Mouse (Mus musculus) stomach, embryonic 16.5 days (tissue): ENCODE data around the gene Plekhm1. TPM values are rescaled to one million over a fixed set of nuclear protein-coding genes. Genes with fewer than 3 reads are reported as not detected.
A peak's percentile ranks its signal among the peaks of the same experiment; 100 is the strongest.
"Not testable (repeated sequence)": the region's sequence is repeated elsewhere in the genome, so short reads cannot be mapped to it uniquely, and the experiment has no call there.

Source experiments
- ATAC-seq: fragments of 200-750 bp; cut with Nextera tagmentation; 2 replicates; pipeline ENCODE4 v1.8.0; 2017; ENCODE audit warnings: moderate number of reproducible peaks, moderate TSS enrichment; ENCODE audit not compliant: insufficient read depth, low FRiP score
- H3K27ac ChIP-seq: fragments of 300-500 bp; sonication (generic); 2 replicates; pipeline ENCODE4 v1.5.1; 2014; ENCODE audit warnings: low read length
- H3K27me3 ChIP-seq: fragments of 300-500 bp; sonication (generic); 2 replicates; pipeline ENCODE4 v1.6.1; 2014; ENCODE audit warnings: low read length, control low read depth, mixed read lengths; ENCODE audit not compliant: control insufficient read depth, insufficient read depth
- H3K36me3 ChIP-seq: fragments of 300-500 bp; sonication (generic); 2 replicates; pipeline ENCODE4 v1.6.1; 2014; ENCODE audit warnings: low read length; ENCODE audit not compliant: control insufficient read depth, insufficient read depth
- H3K4me1 ChIP-seq: fragments of 300-500 bp; sonication (generic); 2 replicates; pipeline ENCODE4 v1.6.1; 2014; ENCODE audit warnings: low read length, control low read depth, mixed read lengths; ENCODE audit not compliant: control insufficient read depth, insufficient read depth
- H3K4me2 ChIP-seq: fragments of 300-500 bp; sonication (generic); 2 replicates; pipeline ENCODE4 v1.6.1; 2014; ENCODE audit warnings: low read depth, low read length, mixed read lengths
- H3K4me3 ChIP-seq: fragments of 300-500 bp; sonication (generic); replicated peaks from 2 replicates; pipeline ENCODE4 v1.5.1; 2014; ENCODE audit warnings: mild to moderate bottlenecking, low read length
- H3K9ac ChIP-seq: fragments of 300-500 bp; sonication (generic); 2 replicates; pipeline ENCODE4 v1.6.1; 2014; ENCODE audit warnings: low read length
- H3K9me3 ChIP-seq: fragments of 300-500 bp; sonication (generic); replicated peaks from 2 replicates; pipeline ENCODE4 v1.6.1; 2016; ENCODE audit warnings: low read length, control low read depth; ENCODE audit not compliant: control insufficient read depth
- WGBS: fragments of 180-500 bp; shearing (Covaris S2); extraction: QIAGEN DNeasy Blood & Tissue Kit; methylation state at CpG from one replicate; pipeline ENCODE4 v1.1.7; 2014; 5-methylcytosine and 5-hydroxymethylcytosine counted together
- polyA plus RNA-seq: library from polyadenylated mRNA; unstranded; fragments of >200 nt; fragmentation: Nextera tagmentation; extraction: Ambion mirVana; gene quantifications from 2 replicates; pipeline ENCODE4 v1.2.1, GENCODE M21; 2015

Gene Plekhm1
- polyA plus RNA-seq, 1 experiment from 2014 or later, result 7.5 TPM

- H3K36me3 ChIP-seq, result no peaks in the 10 kb centered on the region
- no peak overlapping the region for H3K9ac ChIP-seq
- no peak overlapping the region for H3K27ac ChIP-seq
- H3K27me3 ChIP-seq, result no peaks in the 10 kb centered on the region
- 14% methylated on average over 5 of the region's 5 CpGs for WGBS
- H3K9me3 ChIP-seq, result no peaks in the 10 kb centered on the region
- no peak overlapping the region for H3K4me3 ChIP-seq
- no peak for ATAC-seq
- H3K4me2 ChIP-seq, result no peak overlapping the region
- H3K4me1 ChIP-seq, result 0 out of 2 replicates have a peak, but pooled peaks cover 4% of the 10 kb centered on the region
Observed at GRCm38 (mm10) chr11:103326950-103327349, 85.5 kb downstream of the Plekhm1 start.

- no peaks in the 10 kb centered on the region for H3K36me3 ChIP-seq
- H3K27ac ChIP-seq, result no peak overlapping the region
- no peak overlapping the region for H3K4me2 ChIP-seq
- no peak overlapping the region for H3K9ac ChIP-seq
- H3K9me3 ChIP-seq, result no peaks in the 10 kb centered on the region
- 0 out of 2 replicates have a peak, but pooled peaks have one; percentile 14 for ATAC-seq
- no peak overlapping the region for H3K4me3 ChIP-seq
- peaks cover 4% of the 10 kb centered on the region; the same call in 1 of the 2 replicates for H3K4me1 ChIP-seq
- WGBS, result 7% methylated on average over 8 of the region's 8 CpGs
- H3K27me3 ChIP-seq, result no peaks in the 10 kb centered on the region
Observed at GRCm38 (mm10) chr11:103325172-103325571, 87.3 kb downstream of the Plekhm1 start.

- no peak overlapping the region for H3K4me2 ChIP-seq
Observed at GRCm38 (mm10) chr11:103324723-103325122, 87.8 kb downstream of the Plekhm1 start.

GRCm38 (mm10) chr11:103322832-103323231, 89.7 kb downstream of the Plekhm1 start:
- H3K9ac ChIP-seq, H3K27me3 ChIP-seq, H3K4me2 ChIP-seq, H3K4me3 ChIP-seq, H3K27ac ChIP-seq, H3K4me1 ChIP-seq, H3K9me3 ChIP-seq, H3K36me3 ChIP-seq: not testable (repeated sequence)
- ATAC-seq, result peak; percentile 44; the same call in 1 of the 2 replicates
- WGBS, result 27% methylated on average over 4 of the region's 4 CpGs

More at GRCm38 (mm10) chr11:103324723-103325122, 87.8 kb downstream of the Plekhm1 start:
- Histone ChIP-seq H3K9ac (no peak overlapping the region), H3K27ac (no peak overlapping the region), H3K4me3 (no peak overlapping the region), H3K4me1 (peaks cover 4% of the 10 kb centered on the region; the same call in 1 of the 2 replicates), H3K27me3 (no peaks in the 10 kb centered on the region), H3K36me3 (no peaks in the 10 kb centered on the region), H3K9me3 (no peaks in the 10 kb centered on the region)
- WGBS, result 57% methylated on average over 13 of the region's 13 CpGs
- no peak for ATAC-seq

- Histone ChIP-seq H3K4me3 (no peak overlapping the region), H3K36me3 (no peaks in the 10 kb centered on the region), H3K9me3 (no peaks in the 10 kb centered on the region), H3K27ac (no peak overlapping the region), H3K27me3 (no peaks in the 10 kb centered on the region), H3K4me2 (no peak overlapping the region), H3K4me1 (peaks cover 4% of the 10 kb centered on the region; the same call in 1 of the 2 replicates), H3K9ac (no peak overlapping the region)
- WGBS, result 42% methylated on average over 4 of the region's 4 CpGs
- ATAC-seq, result no peak
Observed at GRCm38 (mm10) chr11:103320646-103321045, 91.8 kb downstream of the Plekhm1 start.

GRCm38 (mm10) chr11:103320196-103320595, 92.3 kb downstream of the Plekhm1 start:
- peaks cover 4% of the 10 kb centered on the region; the same call in 1 of the 2 replicates for H3K4me1 ChIP-seq
- H3K4me3 ChIP-seq, result no peak overlapping the region
- no peak overlapping the region for H3K9ac ChIP-seq
- no peaks in the 10 kb centered on the region for H3K36me3 ChIP-seq
- 72% methylated on average over 8 of the region's 8 CpGs for WGBS
- H3K27ac ChIP-seq, result no peak overlapping the region
- H3K4me2 ChIP-seq, result no peak overlapping the region
- H3K9me3 ChIP-seq, result no peaks in the 10 kb centered on the region
- no peaks in the 10 kb centered on the region for H3K27me3 ChIP-seq
- ATAC-seq, result no peak

GRCm38 (mm10) chr11:103318042-103318441, 94.4 kb downstream of the Plekhm1 start:
- H3K4me2 ChIP-seq, result no peak overlapping the region
- H3K36me3 ChIP-seq, result no peaks in the 10 kb centered on the region
- no peak overlapping the region for H3K27ac ChIP-seq
- H3K27me3 ChIP-seq, result no peaks in the 10 kb centered on the region
- 67% methylated on average over 1 of the region's 1 CpGs for WGBS
- peaks cover 4% of the 10 kb centered on the region; the same call in 1 of the 2 replicates for H3K4me1 ChIP-seq
- no peak for ATAC-seq
- no peak overlapping the region for H3K4me3 ChIP-seq
- no peak overlapping the region for H3K9ac ChIP-seq
- no peaks in the 10 kb centered on the region for H3K9me3 ChIP-seq

- no peak for ATAC-seq
- H3K9me3 ChIP-seq, result no peaks in the 10 kb centered on the region
- H3K4me2 ChIP-seq, result no peak overlapping the region
- no peak overlapping the region for H3K27ac ChIP-seq
- no peak overlapping the region for H3K9ac ChIP-seq
- H3K36me3 ChIP-seq, result no peaks in the 10 kb centered on the region
- H3K4me3 ChIP-seq, result no peak overlapping the region
- peaks cover 8% of the 10 kb centered on the region for H3K4me1 ChIP-seq
- H3K27me3 ChIP-seq, result no peaks in the 10 kb centered on the region
- 62% methylated on average over 5 of the region's 5 CpGs for WGBS
Observed at GRCm38 (mm10) chr11:103315379-103315778, 97.1 kb downstream of the Plekhm1 start.

GRCm38 (mm10) chr11:103314736-103315374, 97.6 kb downstream of the Plekhm1 start:
- Histone ChIP-seq H3K4me1 (peaks cover 8% of the 10 kb centered on the region), H3K36me3 (no peaks in the 10 kb centered on the region), H3K4me3 (no peak overlapping the region), H3K9ac (no peak overlapping the region), H3K27ac (no peak overlapping the region), H3K4me2 (no peak overlapping the region), H3K9me3 (no peaks in the 10 kb centered on the region), H3K27me3 (no peaks in the 10 kb centered on the region)
- no peak for ATAC-seq
- WGBS, result 55% methylated on average over 10 of the region's 10 CpGs
